Mouse (Mus musculus): ENCODE data around the gene Xirp1.

DNA sequence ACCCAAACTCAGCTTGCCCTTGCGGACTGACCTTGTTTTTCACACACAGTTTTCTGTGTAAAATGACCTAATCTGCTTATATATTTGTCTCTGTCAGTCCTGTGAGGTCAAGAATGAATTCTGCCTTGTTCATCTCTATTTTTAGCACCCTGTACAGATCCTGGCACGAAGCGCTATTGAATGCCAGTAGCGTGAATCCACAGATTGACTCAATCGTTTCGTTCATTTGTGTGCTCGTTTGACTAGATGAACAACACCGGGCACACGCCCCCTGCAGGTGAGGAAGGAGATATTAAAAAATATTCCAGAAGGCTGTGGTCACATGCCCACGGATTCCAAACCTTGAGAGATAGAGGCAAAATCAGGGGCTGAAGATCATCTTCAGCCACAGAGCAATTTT lies 11.9 kb downstream of the Xirp1 start:
- TF ChIP-seq CTCF (IDR thresholded peaks at IDR 0.05; ENCODE audit: low read depth, low read length) = no peak
- TF ChIP-seq GATA1 (IDR thresholded peaks at IDR 0.05; ENCODE audit: borderline replicate concordance, low read length) = no peak
- TF ChIP-seq TAL1 (conservative IDR thresholded peaks at IDR 0.05; ENCODE audit: low read depth, low read length) = no peak
- no peak for TF ChIP-seq POLR2AphosphoS5 (IDR thresholded peaks at IDR 0.05; ENCODE audit: insufficient replicate concordance, low read depth, low read length)
